12 mouse cellular contexts compared by ENCODE assay signal in the genomic region with DNA sequence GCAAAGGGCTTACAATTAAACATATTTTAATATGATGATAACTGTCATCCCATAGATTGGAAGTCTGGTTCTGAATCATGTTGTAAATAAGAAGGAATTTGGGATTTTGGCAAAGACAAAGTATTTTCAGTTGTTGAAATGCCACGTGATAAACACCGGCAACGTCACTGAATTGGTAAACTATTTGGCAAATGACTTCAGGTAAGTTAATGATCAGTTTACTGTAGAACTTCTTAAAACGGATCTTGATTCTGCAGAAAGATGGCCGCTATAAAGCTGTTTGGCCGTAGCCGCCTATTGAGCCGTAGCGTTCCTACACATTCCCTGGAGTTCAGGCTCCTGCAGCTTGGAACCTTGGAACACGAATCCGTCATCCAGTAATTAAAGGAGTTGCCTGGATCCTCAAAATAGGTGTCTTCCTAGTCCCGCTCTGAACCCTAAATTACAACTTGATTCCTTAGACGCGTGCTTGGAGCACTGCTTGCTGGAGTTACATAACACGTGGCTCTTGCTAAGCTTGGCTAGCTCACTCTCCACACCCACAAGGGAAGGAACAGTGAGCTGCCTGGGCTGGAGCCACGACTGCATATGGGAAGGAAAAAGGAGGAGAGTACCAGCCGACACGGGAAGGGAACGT. TPM values are rescaled to one million over a fixed set of nuclear protein-coding genes. Genes with fewer than 3 reads are reported as not detected.
A peak's percentile ranks its signal among the peaks of the same experiment; 100 is the strongest.
DNase-seq lines count a peak whose midpoint lies in the region; ATAC-seq and TF ChIP-seq lines count a peak whose summit lies in the region.
"Had no signal": no experiment of that assay in that cellular context is flagged by ENCODE, and none has a peak within 500 bp of the region (broad histone marks: within the 10 kb centered on the region; RNA-seq: fewer than 3 reads in every experiment).

No protein-coding gene starts in this region.

- no peaks in the 10 kb centered on the region for H3K27me3 ChIP-seq in midbrain, embryonic 11.5 days (ENCODE audit: control insufficient read depth, insufficient read depth, low read length)
- H3K27me3 ChIP-seq: forebrain, embryonic 13.5 days; hindbrain, embryonic 13.5 days had no signal

- WGBS in midbrain, embryonic 11.5 days, result 94% methylated on average over 19 of the region's 19 CpGs

- DNase-seq in left cerebral cortex, adult 11 months (ENCODE audit: low spot score), result peak; percentile 55
- DNase-seq in left cerebral cortex, postnatal 4 days, result no peak
- DNase-seq in kidney, adult 9 months, result peak; percentile 87
- peak; percentile 39 to 55 for DNase-seq in left cerebral cortex, adult 2 months (ENCODE audit: extremely low spot score in 1 of 2, low spot score in 2 of 2)
- peak; percentile 83 for DNase-seq in telencephalon, adult 2 months (ENCODE audit: low read depth, low spot score)
- no peak for DNase-seq in midbrain, embryonic 11.5 days (ENCODE audit: low spot score, missing footprints)
- DNase-seq: adrenal gland, postnatal 10 days; lung, embryonic 14.5 days had no signal

- peak overlapping the region; percentile 26; the same call in 1 of the 2 replicates for H3K4me3 ChIP-seq in left cerebral cortex, adult 2 months
- H3K4me3 ChIP-seq in midbrain, embryonic 11.5 days (ENCODE audit: low read depth, low read length), result no peak overlapping the region
- H3K4me3 ChIP-seq: forebrain, embryonic 13.5 days; hindbrain, embryonic 13.5 days had no signal

- H3K9me3 ChIP-seq in midbrain, embryonic 11.5 days (ENCODE audit: control insufficient read depth, low read length), result no peaks in the 10 kb centered on the region
- H3K9me3 ChIP-seq: forebrain, embryonic 13.5 days; hindbrain, embryonic 13.5 days had no signal

- H3K4me2 ChIP-seq in midbrain, embryonic 11.5 days, result no peak overlapping the region
- H3K4me2 ChIP-seq: forebrain, embryonic 13.5 days; hindbrain, embryonic 13.5 days; lung, embryonic 14.5 days had no signal

- H3K36me3 ChIP-seq in midbrain, embryonic 11.5 days (ENCODE audit: control insufficient read depth, insufficient read depth, low read length), result peaks cover 11% of the 10 kb centered on the region; the same call in 1 of the 2 replicates
- H3K36me3 ChIP-seq: hindbrain, embryonic 13.5 days had no signal

- intact Hi-C loops in left cerebral cortex, postnatal 4 days (cut with DNase I), result no loop called here
- intact Hi-C loops in left cerebral cortex, adult 2 months (cut with DNase I), result no loop called here

- H3K4me1 ChIP-seq in midbrain, embryonic 11.5 days (ENCODE audit: control insufficient read depth, insufficient read depth, low read length), result no peaks in the 10 kb centered on the region
- H3K4me1 ChIP-seq: forebrain, embryonic 13.5 days had no signal

- no peak overlapping the region for H3K9ac ChIP-seq in midbrain, embryonic 11.5 days (ENCODE audit: low read length)
- H3K9ac ChIP-seq: forebrain, embryonic 13.5 days; hindbrain, embryonic 13.5 days; lung, embryonic 14.5 days had no signal

- no peak for ATAC-seq in cerebellum, adult (ENCODE audit: insufficient number of reproducible peaks, low FRiP score, low TSS enrichment)
- ATAC-seq in midbrain, embryonic 11.5 days (ENCODE audit: low FRiP score), result no peak
- ATAC-seq: forebrain, embryonic 13.5 days had no signal

- no peak; the same call in none of the 2 replicates for TF ChIP-seq CTCF in left cerebral cortex, adult 2 months (IDR thresholded peaks at IDR 0.05)

- H3K27ac ChIP-seq in left cerebral cortex, adult 2 months, result peak overlapping the region; percentile 55
- H3K27ac ChIP-seq in midbrain, embryonic 11.5 days (ENCODE audit: low read depth, low read length), result no peak overlapping the region
- H3K27ac ChIP-seq: forebrain, embryonic 13.5 days; hindbrain, embryonic 13.5 days had no signal

RNA-seq across cellular contexts. Expression of a gene that starts 46.2 kb away (rescaled TPM):
- not detected for total RNA-seq in left cerebral cortex, postnatal 4 days (2021)
- not detected for total RNA-seq in left cerebral cortex, adult 2 months (2021)
- polyA plus RNA-seq in midbrain, embryonic 11.5 days (2014; fragmentation: Nextera tagmentation; extraction: Ambion mirVana), result not detected in 2 replicates
- polyA plus RNA-seq: embryonic facial prominence, embryonic 11.5 days; forebrain, embryonic 13.5 days; hindbrain, embryonic 13.5 days; lung, embryonic 14.5 days had no signal

Comparison
In these comparisons a context has a peak if more than half of its experiments do, and no peak if none do; other contexts are left out.
1. DNase-seq: peak in left cerebral cortex, adult 11 months (single experiment), kidney, adult 9 months (single experiment), left cerebral cortex, adult 2 months (2 of 2) and telencephalon, adult 2 months (single experiment); none in left cerebral cortex, postnatal 4 days (single experiment) and midbrain, embryonic 11.5 days (single experiment).